Mouse (Mus musculus): Measurements from ENCODE around the gene Slfnl1. TPM values are rescaled to one million over a fixed set of nuclear protein-coding genes. Genes with fewer than 3 reads are reported as not detected.

Gene Slfnl1
- polyA plus RNA-seq, 1 experiment from 2014 or later = not detected

GRCm38 (mm10) chr4:120544896-120545295, 12.9 kb downstream of the Slfnl1 start:
- H3K36me3 ChIP-seq = peaks cover 92% of the 10 kb centered on the region
- H3K27ac ChIP-seq (replicated peaks) = no peak overlapping the region
- ATAC-seq (replicated peaks) = no peak
- H3K4me2 ChIP-seq (replicated peaks) = no peak overlapping the region
- WGBS = 74% methylated on average over 1 of the region's 1 CpGs
- no peaks in the 10 kb centered on the region for H3K4me1 ChIP-seq
- no peaks in the 10 kb centered on the region for H3K27me3 ChIP-seq
- H3K9me3 ChIP-seq = no peaks in the 10 kb centered on the region
- H3K4me3 ChIP-seq = no peak overlapping the region
- H3K9ac ChIP-seq (replicated peaks) = no peak overlapping the region

GRCm38 (mm10) chr4:120556592-120556991, 24.6 kb downstream of the Slfnl1 start:
- Histone ChIP-seq H3K9me3 (no peaks in the 10 kb centered on the region), H3K27me3 (no peaks in the 10 kb centered on the region), H3K27ac (replicated peaks) (no peak overlapping the region), H3K4me1 (no peaks in the 10 kb centered on the region), H3K4me3 (no peak overlapping the region), H3K9ac (replicated peaks) (no peak overlapping the region), H3K36me3 (peaks cover 88% of the 10 kb centered on the region), H3K4me2 (replicated peaks) (no peak overlapping the region)
- 91% methylated on average over 6 of the region's 6 CpGs for WGBS
- ATAC-seq (replicated peaks) = no peak

DNA sequence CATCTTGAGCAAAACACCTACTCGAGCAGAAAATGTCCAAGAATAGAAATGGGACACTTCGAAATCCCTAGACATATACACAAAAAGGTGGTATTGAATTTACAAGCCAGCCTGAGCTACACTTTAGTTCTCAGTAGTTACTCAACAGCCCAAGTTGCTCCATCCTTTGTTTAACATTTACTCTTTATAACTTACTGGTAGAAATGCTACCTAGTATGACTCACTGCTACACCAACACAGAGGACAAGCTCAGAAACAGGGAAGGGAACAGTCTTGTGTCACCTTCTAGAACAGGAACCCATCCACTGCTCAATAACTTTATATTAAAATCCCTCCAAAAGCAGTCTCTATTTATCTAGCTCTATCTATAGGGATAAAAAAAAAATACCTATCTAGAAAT, 33.7 kb downstream of the Slfnl1 start:
- 93% methylated on average over 2 of the region's 2 CpGs for WGBS
- Histone ChIP-seq H3K27ac (replicated peaks) (no peak overlapping the region), H3K4me1 (peaks cover 23% of the 10 kb centered on the region), H3K9ac (replicated peaks) (no peak overlapping the region), H3K36me3 (peaks cover 43% of the 10 kb centered on the region), H3K9me3 (no peaks in the 10 kb centered on the region), H3K4me2 (replicated peaks) (no peak overlapping the region), H3K27me3 (no peaks in the 10 kb centered on the region), H3K4me3 (no peak overlapping the region)
- no peak for ATAC-seq (replicated peaks)

DNA sequence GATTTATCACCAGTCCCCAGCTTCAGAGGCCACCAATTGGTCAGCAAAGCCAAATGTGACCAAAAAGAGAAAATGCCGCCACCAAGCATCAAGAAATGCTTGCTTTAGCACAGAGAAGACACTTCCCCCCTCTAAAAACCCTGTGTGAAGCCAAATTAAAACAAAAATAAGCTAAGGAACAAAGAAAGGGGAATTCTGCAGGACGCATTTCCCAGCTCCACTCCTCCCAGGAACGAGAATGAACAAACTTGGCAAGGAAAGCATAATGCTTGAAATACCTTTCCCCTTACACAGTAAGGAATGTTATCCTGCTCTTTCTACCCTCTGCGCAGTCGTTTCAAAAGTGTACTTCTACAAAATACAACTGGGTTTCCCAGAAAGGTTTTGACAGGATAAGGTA, 36.0 kb downstream of the Slfnl1 start:
- ATAC-seq (replicated peaks) = no peak
- peaks cover 30% of the 10 kb centered on the region for H3K4me1 ChIP-seq
- no peak overlapping the region; the same call in 1 of the 2 replicates for H3K9ac ChIP-seq (replicated peaks)
- no peaks in the 10 kb centered on the region for H3K9me3 ChIP-seq
- peak overlapping the region; percentile 95; the same call in 1 of the 2 replicates for H3K4me3 ChIP-seq
- H3K27me3 ChIP-seq = no peaks in the 10 kb centered on the region
- WGBS = 28% methylated on average over 5 of the region's 5 CpGs
- peaks cover 25% of the 10 kb centered on the region for H3K36me3 ChIP-seq
- H3K27ac ChIP-seq (replicated peaks) = no peak overlapping the region
- H3K4me2 ChIP-seq (replicated peaks) = peak overlapping the region; percentile 69

DNA sequence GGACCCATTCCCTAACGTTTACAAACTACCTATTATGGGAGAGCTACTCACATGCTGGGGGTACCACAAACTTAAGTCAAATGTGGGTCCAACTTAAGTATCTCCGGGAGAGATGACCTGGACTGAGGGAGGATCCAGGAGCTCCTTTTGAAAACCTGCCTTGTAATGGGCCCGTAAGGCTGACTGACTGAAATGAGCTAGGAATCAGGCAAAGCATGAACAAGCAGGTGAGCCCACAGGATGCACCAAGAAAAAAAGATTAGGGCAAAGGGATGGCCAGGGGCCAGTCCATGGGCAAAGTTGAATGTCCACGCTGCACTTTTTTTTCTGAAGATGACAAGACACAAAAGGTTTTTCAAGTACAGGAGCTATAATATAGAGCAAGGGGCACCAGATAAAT, 37.0 kb downstream of the Slfnl1 start:
- no peak for ATAC-seq (replicated peaks)
- H3K27me3 ChIP-seq = no peaks in the 10 kb centered on the region
- H3K36me3 ChIP-seq = peaks cover 16% of the 10 kb centered on the region
- peak overlapping the region; percentile 69 for H3K4me2 ChIP-seq (replicated peaks)
- H3K9me3 ChIP-seq = no peaks in the 10 kb centered on the region
- H3K4me1 ChIP-seq = peaks cover 30% of the 10 kb centered on the region
- peak overlapping the region; percentile 95 for H3K27ac ChIP-seq (replicated peaks)
- H3K9ac ChIP-seq (replicated peaks) = peak overlapping the region; percentile 90
- WGBS = 1% methylated on average over 4 of the region's 4 CpGs
- H3K4me3 ChIP-seq = peak overlapping the region; percentile 95

DNA sequence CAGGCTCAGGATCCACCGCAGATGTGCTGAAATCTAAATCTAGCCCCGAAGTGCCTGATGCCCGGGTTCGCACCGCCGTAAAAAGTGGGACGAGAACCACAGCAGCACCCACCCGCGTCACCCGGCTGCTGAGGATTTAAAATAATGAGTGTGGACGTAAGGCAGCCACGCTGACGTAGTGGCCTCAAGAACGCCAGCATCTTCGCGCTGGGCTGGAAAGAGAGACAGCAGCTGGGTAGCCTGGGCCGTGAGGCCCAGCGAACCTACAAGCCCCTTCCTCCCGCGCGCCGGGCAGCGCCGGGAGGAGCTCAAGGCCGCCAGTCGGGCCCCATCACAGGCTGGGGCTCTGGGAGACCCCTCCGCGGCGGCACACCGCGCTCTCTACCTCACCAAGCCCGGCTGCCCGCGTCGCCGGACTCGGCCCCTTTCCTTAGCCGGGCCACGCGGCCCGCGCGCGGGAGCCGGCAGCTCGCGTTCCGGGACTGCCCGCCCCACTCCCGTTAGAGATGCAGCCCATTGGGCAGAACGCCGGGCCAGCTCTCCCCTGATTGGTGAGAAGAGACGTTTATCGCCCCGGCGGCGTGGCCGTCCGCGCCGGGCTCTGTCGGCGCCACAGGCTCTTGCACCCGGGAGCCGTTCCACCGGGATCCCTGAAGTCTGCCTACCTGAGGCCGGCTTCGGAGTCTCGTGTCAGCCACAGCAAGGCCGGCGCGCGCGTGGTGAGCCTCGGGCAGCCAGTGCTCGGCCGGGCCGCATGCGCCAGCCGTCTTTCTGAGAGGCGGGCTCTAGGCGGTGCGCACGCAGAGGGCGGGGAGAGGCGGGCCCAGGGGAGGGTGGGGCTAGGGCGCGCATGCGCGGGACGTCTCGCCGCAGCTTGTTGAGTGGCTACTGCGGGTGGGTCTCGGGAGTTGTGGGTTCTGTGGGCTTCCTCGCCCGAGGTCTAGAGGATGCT, 37.7 kb downstream of the Slfnl1 start, which contains the start of gene Ctps:
Gene Ctps, minus strand, starts transcription at position 791 of the 952 bp plus-strand sequence.
- peak within 1 kb of the TSS; percentile 95 for H3K27ac ChIP-seq (replicated peaks)
- no peaks in the 10 kb centered on the region for H3K27me3 ChIP-seq
- under 1% methylated on average over 86 of the region's 97 CpGs for WGBS
- peaks cover 9% of the 10 kb centered on the region for H3K36me3 ChIP-seq
- H3K4me3 ChIP-seq = peak within 1 kb of the TSS; percentile 95
- H3K4me1 ChIP-seq = peaks cover 30% of the 10 kb centered on the region
- H3K9ac ChIP-seq (replicated peaks) = peak within 1 kb of the TSS; percentile 90
- ATAC-seq (replicated peaks) = peak; percentile 98
- H3K4me2 ChIP-seq (replicated peaks) = peak within 1 kb of the TSS; percentile 69
- H3K9me3 ChIP-seq = no peaks in the 10 kb centered on the region

- Histone ChIP-seq H3K9me3 (no peaks in the 10 kb centered on the region), H3K9ac (replicated peaks) (peak overlapping the region; percentile 90), H3K4me3 (peak overlapping the region; percentile 95), H3K4me2 (replicated peaks) (peak overlapping the region; percentile 69), H3K27ac (replicated peaks) (peak overlapping the region; percentile 95), H3K36me3 (peaks cover 3% of the 10 kb centered on the region; the same call in 1 of the 2 replicates), H3K4me1 (peaks cover 30% of the 10 kb centered on the region), H3K27me3 (no peaks in the 10 kb centered on the region)
- peak; percentile 73 for ATAC-seq (replicated peaks)
- 3% methylated on average over 27 of the region's 27 CpGs for WGBS
Measured at GRCm38 (mm10) chr4:120570438-120571069, 38.5 kb downstream of the Slfnl1 start.

DNA sequence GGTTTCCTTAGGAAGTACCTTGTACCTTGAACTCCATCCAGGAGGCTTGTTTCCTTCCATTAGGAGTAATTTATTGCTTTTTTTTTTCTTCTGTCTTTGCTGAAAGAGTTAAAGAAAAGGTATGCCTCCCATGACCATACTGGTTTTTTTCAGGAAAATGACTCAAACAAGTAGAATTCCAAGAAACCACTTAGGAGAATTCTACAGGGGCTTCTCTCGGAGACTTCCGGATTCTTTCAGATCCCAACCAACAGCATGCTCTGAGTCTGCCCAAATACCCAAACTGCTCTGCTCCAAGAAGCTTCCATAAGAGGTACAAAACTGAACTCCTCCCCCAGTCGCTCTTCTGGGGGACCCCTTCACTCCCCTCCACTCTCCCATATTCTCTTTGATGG, 39.0 kb downstream of the Slfnl1 start:
- H3K4me1 ChIP-seq = peaks cover 30% of the 10 kb centered on the region
- H3K36me3 ChIP-seq = no peaks in the 10 kb centered on the region
- peak overlapping the region; percentile 95; the same call in 1 of the 2 replicates for H3K4me3 ChIP-seq
- H3K4me2 ChIP-seq (replicated peaks) = peak overlapping the region; percentile 69
- ATAC-seq (replicated peaks) = no peak
- no peak overlapping the region for H3K27ac ChIP-seq (replicated peaks)
- peak overlapping the region; percentile 90 for H3K9ac ChIP-seq (replicated peaks)
- no peaks in the 10 kb centered on the region for H3K9me3 ChIP-seq
- H3K27me3 ChIP-seq = no peaks in the 10 kb centered on the region
- WGBS = 85% methylated on average over 3 of the region's 3 CpGs

- WGBS = 54% methylated on average over 3 of the region's 3 CpGs
- H3K4me1 ChIP-seq = peaks cover 30% of the 10 kb centered on the region
- ATAC-seq (replicated peaks) = no peak
- H3K4me3 ChIP-seq = no peak overlapping the region
- H3K27ac ChIP-seq (replicated peaks) = no peak overlapping the region
- no peaks in the 10 kb centered on the region for H3K9me3 ChIP-seq
- H3K36me3 ChIP-seq = no peaks in the 10 kb centered on the region
- H3K27me3 ChIP-seq = no peaks in the 10 kb centered on the region
- H3K9ac ChIP-seq (replicated peaks) = no peak overlapping the region
- H3K4me2 ChIP-seq (replicated peaks) = no peak overlapping the region
Measured at GRCm38 (mm10) chr4:120571691-120572090, 39.7 kb downstream of the Slfnl1 start.

DNA sequence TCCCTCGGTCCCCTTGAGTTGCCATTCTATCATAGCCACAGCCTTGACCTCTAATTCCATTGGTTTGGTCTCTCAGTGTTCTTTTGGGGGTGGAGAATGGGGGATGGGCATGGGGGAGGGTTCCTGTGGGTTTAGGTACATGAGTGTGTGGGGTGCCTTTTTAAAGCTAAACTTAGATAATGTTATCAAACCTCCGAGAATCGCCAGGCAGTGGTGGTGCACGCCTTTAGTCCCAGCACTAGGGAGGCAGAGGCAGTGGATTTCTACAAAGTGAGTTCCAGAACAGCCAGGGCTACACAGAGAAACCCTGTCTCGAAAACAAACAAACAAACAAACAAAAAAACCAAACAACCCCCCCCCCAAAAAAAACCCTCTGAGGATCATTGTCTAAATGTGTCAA, 48.9 kb downstream of the Slfnl1 start:
- no peaks in the 10 kb centered on the region for H3K36me3 ChIP-seq
- ATAC-seq (replicated peaks) = no peak
- WGBS = 86% methylated on average over 5 of the region's 5 CpGs
- H3K4me3 ChIP-seq = no peak overlapping the region
- H3K4me2 ChIP-seq (replicated peaks) = no peak overlapping the region
- no peak overlapping the region for H3K9ac ChIP-seq (replicated peaks)
- no peaks in the 10 kb centered on the region for H3K4me1 ChIP-seq
- no peaks in the 10 kb centered on the region for H3K9me3 ChIP-seq
- no peak overlapping the region for H3K27ac ChIP-seq (replicated peaks)
- no peaks in the 10 kb centered on the region for H3K27me3 ChIP-seq

DNA sequence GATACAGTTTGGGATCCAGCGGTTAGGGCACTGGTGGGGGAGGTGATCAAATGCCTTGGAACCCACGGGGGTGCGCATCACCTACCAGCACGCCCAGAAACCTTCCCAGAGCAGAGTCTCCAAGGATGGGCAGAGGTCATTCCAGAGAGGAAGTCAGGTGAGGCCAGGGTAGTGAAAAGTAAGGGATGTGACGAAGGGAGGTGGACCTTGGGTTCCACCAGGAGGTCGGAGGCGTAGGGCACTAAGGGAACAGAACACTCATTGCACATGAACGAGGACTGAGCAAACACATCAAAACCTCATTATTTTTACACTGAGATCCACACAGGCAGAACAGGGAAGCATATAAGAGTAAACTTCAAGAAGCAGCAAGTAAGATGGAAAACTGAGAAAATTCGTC, 49.7 kb downstream of the Slfnl1 start:
- no peaks in the 10 kb centered on the region for H3K9me3 ChIP-seq
- no peak overlapping the region for H3K4me3 ChIP-seq
- 82% methylated on average over 9 of the region's 9 CpGs for WGBS
- no peak overlapping the region for H3K4me2 ChIP-seq (replicated peaks)
- no peak overlapping the region for H3K27ac ChIP-seq (replicated peaks)
- H3K36me3 ChIP-seq = no peaks in the 10 kb centered on the region
- H3K27me3 ChIP-seq = no peaks in the 10 kb centered on the region
- H3K4me1 ChIP-seq = no peaks in the 10 kb centered on the region
- H3K9ac ChIP-seq (replicated peaks) = no peak overlapping the region
- no peak for ATAC-seq (replicated peaks)
